Comparison of ENCODE assay signal across 12 mouse cellular contexts in the genomic region with DNA sequence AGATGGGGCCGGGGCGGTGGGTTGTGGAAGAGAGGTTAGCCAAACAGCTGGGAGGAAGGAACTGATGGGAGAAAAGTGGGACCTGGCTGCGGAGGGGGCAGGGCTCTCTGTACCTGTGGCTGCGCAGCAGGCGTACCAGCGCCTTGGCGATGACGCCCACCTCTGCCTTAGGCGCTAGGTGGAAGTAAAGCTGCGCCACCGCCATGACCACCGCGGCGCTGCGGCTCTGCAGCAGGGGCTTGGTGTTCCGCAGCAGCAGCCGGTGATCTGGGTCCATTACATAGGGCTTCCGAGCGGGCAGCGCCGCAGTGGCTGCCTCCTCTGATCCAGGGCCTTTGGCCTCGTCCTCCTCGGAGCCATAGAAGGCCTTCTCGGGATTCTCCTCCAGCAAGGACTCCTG. TPM values are rescaled to one million over a fixed set of nuclear protein-coding genes. Genes with fewer than 3 reads are reported as not detected.
DNase-seq lines count a peak whose midpoint lies in the region; ATAC-seq and TF ChIP-seq lines count a peak whose summit lies in the region.
"Had no signal": no experiment of that assay in that cellular context is flagged by ENCODE, and none has a peak within 500 bp of the region (broad histone marks: within the 10 kb centered on the region; RNA-seq: fewer than 3 reads in every experiment).

No protein-coding gene starts in this region.

- H3K9ac ChIP-seq in heart, embryonic 14.5 days (ENCODE audit: low read length): no peak overlapping the region
- H3K9ac ChIP-seq in hindbrain, embryonic 11.5 days (ENCODE audit: low read depth, low read length): no peak overlapping the region
- no peak overlapping the region for H3K9ac ChIP-seq in midbrain, embryonic 15.5 days

- TF ChIP-seq POLR2A in brain, embryonic 14.5 days (IDR thresholded peaks at IDR 0.05; ENCODE audit: borderline replicate concordance, extremely low read depth, insufficient read depth, insufficient read length, poor library complexity, severe bottlenecking): no peak

- no peak for ATAC-seq in heart, embryonic 14.5 days (ENCODE audit: insufficient number of reproducible peaks, insufficient read depth, low FRiP score, low read depth)
- no peak; the same call in 1 of the 2 replicates for ATAC-seq in hindbrain, embryonic 11.5 days (ENCODE audit: low FRiP score)
- peak; percentile 61; the same call in 1 of the 2 replicates for ATAC-seq in midbrain, embryonic 15.5 days (replicated peaks)
- no peak for ATAC-seq in frontal cortex, adult (ENCODE audit: low TSS enrichment)

- no peaks in the 10 kb centered on the region for H3K4me1 ChIP-seq in heart, embryonic 14.5 days (ENCODE audit: control insufficient read depth in 2 of 2, insufficient read depth in 2 of 2, low read length in 2 of 2)
- H3K4me1 ChIP-seq in hindbrain, embryonic 11.5 days (replicated peaks; ENCODE audit: control insufficient read depth, insufficient read depth, low read length): no peaks in the 10 kb centered on the region
- no peaks in the 10 kb centered on the region for H3K4me1 ChIP-seq in midbrain, embryonic 15.5 days

- no peak for TF ChIP-seq CTCF in brain, embryonic 14.5 days (IDR thresholded peaks at IDR 0.05; ENCODE audit: borderline replicate concordance, extremely low read depth, insufficient read depth, insufficient read length)

- WGBS in heart, embryonic 14.5 days: 4% methylated on average over 24 of the region's 24 CpGs
- 3% methylated on average over 24 of the region's 24 CpGs for WGBS in hindbrain, embryonic 11.5 days
- WGBS in midbrain, embryonic 15.5 days: 8% methylated on average over 24 of the region's 24 CpGs

- H3K4me2 ChIP-seq in heart, embryonic 14.5 days (ENCODE audit: low read length): peak overlapping the region; percentile 34
- peak overlapping the region; percentile 26 for H3K4me2 ChIP-seq in hindbrain, embryonic 11.5 days (replicated peaks; ENCODE audit: low read depth, low read length)
- H3K4me2 ChIP-seq in midbrain, embryonic 15.5 days: no peak overlapping the region

- no peak overlapping the region for H3K27ac ChIP-seq in heart, embryonic 14.5 days (replicated peaks in 1 of 2; ENCODE audit: control insufficient read depth in 1 of 2, insufficient read depth in 1 of 2, low read depth in 2 of 2, low read length in 2 of 2)
- no peak overlapping the region for H3K27ac ChIP-seq in hindbrain, embryonic 11.5 days (ENCODE audit: low read depth, low read length)
- no peak overlapping the region for H3K27ac ChIP-seq in midbrain, embryonic 15.5 days

- no peaks in the 10 kb centered on the region for H3K9me3 ChIP-seq in heart, embryonic 14.5 days (ENCODE audit: control insufficient read depth, low read length)
- no peaks in the 10 kb centered on the region for H3K9me3 ChIP-seq in hindbrain, embryonic 11.5 days (ENCODE audit: control insufficient read depth, low read length)
- no peaks in the 10 kb centered on the region for H3K9me3 ChIP-seq in midbrain, embryonic 15.5 days

- no peaks in the 10 kb centered on the region for H3K36me3 ChIP-seq in heart, embryonic 14.5 days (ENCODE audit: control insufficient read depth, insufficient read depth, low read length)
- H3K36me3 ChIP-seq in hindbrain, embryonic 11.5 days (ENCODE audit: control insufficient read depth, insufficient read depth, low read length): no peaks in the 10 kb centered on the region
- peaks cover 20% of the 10 kb centered on the region for H3K36me3 ChIP-seq in midbrain, embryonic 15.5 days (replicated peaks)

- peak overlapping the region in 1 of 2 experiments; percentile 9; a peak in 2 of 4 replicates for H3K4me3 ChIP-seq in heart, embryonic 14.5 days (ENCODE audit: control insufficient read depth in 1 of 2, insufficient read depth in 1 of 2, low read depth in 1 of 2, low read length in 2 of 2)
- H3K4me3 ChIP-seq in hindbrain, embryonic 11.5 days (ENCODE audit: low read depth, low read length): no peak overlapping the region
- H3K4me3 ChIP-seq in midbrain, embryonic 15.5 days: no peak overlapping the region

- peaks cover 26% of the 10 kb centered on the region for H3K27me3 ChIP-seq in heart, embryonic 14.5 days (ENCODE audit: control insufficient read depth, insufficient read depth, low read length)
- peaks cover 17% of the 10 kb centered on the region for H3K27me3 ChIP-seq in hindbrain, embryonic 11.5 days (ENCODE audit: control insufficient read depth, insufficient read depth, low read length)
- peaks cover 9% of the 10 kb centered on the region; the same call in 1 of the 2 replicates for H3K27me3 ChIP-seq in midbrain, embryonic 15.5 days (replicated peaks)

- DNase-seq in heart, adult 8-10 months (ENCODE audit: low spot score): no peak
- DNase-seq in brain, embryonic 14.5 days (ENCODE audit: low read depth): peak; percentile 37
- DNase-seq in hindbrain, embryonic 11.5 days (ENCODE audit: low spot score): no peak
- DNase-seq in gastrocnemius, adult 8-10 months (ENCODE audit: low spot score in 2 of 2): no peak
- DNase-seq in thymus, postnatal 10 days (ENCODE audit: low spot score in 2 of 2): no peak
- DNase-seq: cerebellum, adult 8-10 months had no signal

RNA-seq across cellular contexts. Expression of gene Ap3b2, which starts 16.9 kb away (rescaled TPM):
- polyA plus RNA-seq in heart, embryonic 14.5 days (2014; fragmentation: Nextera tagmentation; extraction: Ambion mirVana): 1.5 and 3.5 TPM in 2 replicates
- not detected for total RNA-seq in heart, adult 8-10 months (2022)
- 155 and 162 TPM in 2 replicates for polyA plus RNA-seq in brain, embryonic 14.5 days (2012; rRNA removed)
- polyA plus RNA-seq in hindbrain, embryonic 11.5 days (2014; fragmentation: Nextera tagmentation; extraction: Ambion mirVana): 38.7 and 46.7 TPM in 2 replicates
- 155 and 162 TPM in 2 replicates for polyA plus RNA-seq in midbrain, embryonic 15.5 days (2015; fragmentation: Nextera tagmentation; extraction: Ambion mirVana)
- under 1 TPM in 3 of 4 experiments, not detected in 1; 0.17 to 0.60 (median 0.38) TPM for total RNA-seq in gastrocnemius, adult 8-10 months (2022)
- total RNA-seq: liver, adult 2 months had no signal
- polyA plus RNA-seq: C2C12; liver, adult 2 months had no signal

RNA-seq across cellular contexts. Expression of gene BC048679, which starts 21.2 kb away (rescaled TPM):
- not detected in 2 replicates for polyA plus RNA-seq in heart, embryonic 14.5 days (2014; fragmentation: Nextera tagmentation; extraction: Ambion mirVana)
- under 1 TPM in 1 of 4 experiments, not detected in 3; 0.80 TPM for total RNA-seq in heart, adult 8-10 months (2022)
- polyA plus RNA-seq in brain, embryonic 14.5 days (2012; rRNA removed): not detected in 2 replicates
- not detected in 2 replicates for polyA plus RNA-seq in hindbrain, embryonic 11.5 days (2014; fragmentation: Nextera tagmentation; extraction: Ambion mirVana)
- polyA plus RNA-seq in midbrain, embryonic 15.5 days (2015; fragmentation: Nextera tagmentation; extraction: Ambion mirVana): not detected in 2 replicates
- 10 to 100 TPM in 1 of 4 experiments, 1 to 10 TPM in 3; 2.7 to 10.6 (median 3.2) TPM for total RNA-seq in gastrocnemius, adult 8-10 months (2022)
- total RNA-seq: gastrocnemius, postnatal 4 days; liver, adult 2 months had no signal
- polyA plus RNA-seq: C2C12; liver, adult 2 months had no signal

RNA-seq across cellular contexts. Expression of gene Cpeb1, which starts 21.6 kb away (rescaled TPM):
- 4.1 and 5.0 TPM in 2 replicates for polyA plus RNA-seq in heart, embryonic 14.5 days (2014; fragmentation: Nextera tagmentation; extraction: Ambion mirVana)
- total RNA-seq in heart, adult 8-10 months (2022): 10 to 100 TPM; 16.6 to 21.5 (median 20.8) TPM
- polyA plus RNA-seq in brain, embryonic 14.5 days (2012; rRNA removed): 4.4 and 6.5 TPM in 2 replicates
- polyA plus RNA-seq in hindbrain, embryonic 11.5 days (2014; fragmentation: Nextera tagmentation; extraction: Ambion mirVana): 1.2 and 1.3 TPM in 2 replicates
- 4.0 and 5.1 TPM in 2 replicates for polyA plus RNA-seq in midbrain, embryonic 15.5 days (2015; fragmentation: Nextera tagmentation; extraction: Ambion mirVana)
- 10 to 100 TPM; 23.0 to 55.5 (median 36.3) TPM for total RNA-seq in gastrocnemius, adult 8-10 months (2022)
